Mouse (Mus musculus) embryonic fibroblast, embryonic 13.5 days (primary cell): ENCODE measurements around the gene 1110051M20Rik.

Source experiments
- CTCF ChIP-seq: IDR thresholded peaks from 2 replicates; pipeline ENCODE4 v1.5.1; 2011; ENCODE audit warnings: mild to moderate bottlenecking, control low read depth, low read length, moderate library complexity, borderline replicate concordance; ENCODE audit not compliant: insufficient read depth
- POLR2A ChIP-seq: IDR thresholded peaks from 2 replicates; pipeline ENCODE4 v1.6.1; 2011; ENCODE audit warnings: low read depth, mild to moderate bottlenecking, control low read depth, low read length, moderate library complexity

- no peak for TF ChIP-seq POLR2A
- no peak for TF ChIP-seq CTCF
These were observed 109.4 kb downstream of the 1110051M20Rik start for GRCm38 (mm10) chr2:91335128-91335527.
